Mouse (Mus musculus) spleen, adult 2 months (tissue): ENCODE results near the gene Traf3ip2.

Experiments used
- CTCF ChIP-seq: fragments of 200-500 bp; IDR thresholded peaks from 2 replicates; pipeline ENCODE4 v1.5.1; 2011; ENCODE audit warnings: mild to moderate bottlenecking, inconsistent platforms; ENCODE audit not compliant: insufficient read depth, insufficient read length, insufficient replicate concordance; ENCODE audit errors: extremely low read depth
- POLR2A ChIP-seq: fragments of 200-500 bp; IDR thresholded peaks from 2 replicates; pipeline ENCODE4 v1.6.1; 2011; ENCODE audit warnings: low read depth, low read length, inconsistent platforms

GRCm38 (mm10) chr10:39582385-39582784 is 30.3 kb upstream of the Traf3ip2 start:
- TF ChIP-seq POLR2A (no peak), CTCF (no peak)
